Mouse (Mus musculus) brown adipose tissue, adult 24 weeks (tissue): ENCODE results near the gene Pdzrn4. TPM values are rescaled to one million over a fixed set of nuclear protein-coding genes. Genes with fewer than 3 reads are reported as not detected.

ENCODE experiments used
- H3K27ac ChIP-seq: fragments of 200-500 bp; replicated peaks from 2 replicates; pipeline ENCODE4 v1.5.1; 2012; ENCODE audit warnings: low read depth, mild to moderate bottlenecking, low read length
- H3K4me1 ChIP-seq: fragments of 200-500 bp; 2 replicates; pipeline ENCODE4 v1.6.1; 2012; ENCODE audit warnings: low read length, mixed read lengths; ENCODE audit not compliant: control insufficient read depth, insufficient read depth, insufficient read length
- H3K4me3 ChIP-seq: fragments of 200-500 bp; 2 replicates; pipeline ENCODE4 v1.5.1; 2012; ENCODE audit warnings: low read depth, mild to moderate bottlenecking, low read length, moderate library complexity; ENCODE audit not compliant: insufficient read depth
- polyA plus RNA-seq: library from polyadenylated mRNA; stranded (reverse); fragments of >200 nt; gene quantifications from 2 replicates; pipeline ENCODE4 v1.2.4, GENCODE M21; 2012; ENCODE audit not compliant: missing spikeins, insufficient read depth, insufficient read length

Gene Pdzrn4
- polyA plus RNA-seq, 1 experiment = not detected

DNA sequence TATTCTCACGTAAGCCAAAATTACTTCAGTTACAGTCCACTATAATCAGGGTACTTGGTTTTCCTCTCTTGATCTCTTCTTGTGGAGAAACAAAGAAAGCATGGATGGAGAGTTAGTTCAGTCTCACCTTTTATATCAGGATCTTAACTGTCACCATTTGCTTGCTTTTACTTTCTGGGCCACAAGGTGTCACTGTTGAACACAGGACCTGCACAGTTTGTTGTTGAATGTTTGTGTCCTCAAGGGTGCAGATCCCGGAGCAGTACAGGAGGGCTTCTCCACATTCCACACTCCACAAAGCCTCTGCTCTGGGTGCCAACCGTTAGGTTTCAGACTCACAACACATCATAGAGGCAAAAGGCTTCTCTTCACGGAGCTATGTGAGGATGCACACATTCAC, 130.1 kb downstream of the Pdzrn4 start:
- Histone ChIP-seq H3K4me1 (no peaks in the 10 kb centered on the region), H3K27ac (no peak overlapping the region), H3K4me3 (no peak overlapping the region)

DNA sequence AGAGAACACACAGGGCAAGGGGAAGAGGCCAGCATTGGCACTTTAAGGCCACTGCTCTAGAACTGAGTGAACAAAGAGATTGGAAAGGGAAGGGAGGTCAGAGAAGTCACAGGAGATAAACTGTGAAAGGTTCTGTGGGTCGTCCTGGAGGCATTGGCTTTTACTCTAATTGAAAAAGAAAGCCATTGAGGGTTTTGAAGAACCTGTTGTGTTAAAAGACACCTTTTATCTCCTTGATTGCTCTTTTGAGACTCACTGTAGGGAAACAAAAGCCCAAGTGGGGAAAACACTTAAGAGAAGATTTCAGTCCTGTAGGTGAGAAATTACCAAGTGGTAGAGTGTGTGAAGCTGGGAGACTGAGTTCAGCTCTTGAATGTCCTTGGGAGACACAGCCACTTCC, 146.6 kb downstream of the Pdzrn4 start:
- Histone ChIP-seq H3K4me1 (no peaks in the 10 kb centered on the region), H3K27ac (no peak overlapping the region), H3K4me3 (no peak overlapping the region)

DNA sequence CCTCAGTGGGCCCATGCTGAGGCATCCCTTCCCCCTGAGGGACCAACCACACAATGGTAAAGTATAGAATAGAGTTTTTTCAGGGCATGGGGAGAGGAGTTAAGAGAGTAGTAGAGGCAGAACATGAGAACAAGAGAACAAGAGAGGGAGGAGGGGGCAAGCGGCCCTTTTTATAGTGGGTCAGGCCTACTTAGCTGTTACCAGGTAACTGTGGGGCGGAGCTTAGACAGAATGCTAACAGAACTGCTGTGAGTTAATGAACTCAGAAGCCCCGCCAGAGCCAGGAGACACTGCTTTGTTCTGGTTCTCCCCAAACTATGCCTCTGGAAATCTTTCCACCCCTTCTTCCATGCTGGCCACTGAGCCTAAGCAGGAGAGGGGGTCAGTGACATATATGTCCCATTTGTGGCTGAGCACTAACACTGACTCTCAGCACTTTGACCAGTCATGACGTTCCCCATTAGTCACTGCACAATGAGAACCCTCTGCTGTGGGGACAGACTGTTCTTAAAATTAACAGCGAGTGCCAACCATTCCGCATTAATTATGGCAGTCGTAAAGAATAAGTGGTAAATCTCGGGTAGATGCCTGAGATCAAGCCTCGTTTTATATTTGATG, 150.7 kb downstream of the Pdzrn4 start:
- H3K4me3 ChIP-seq = no peak overlapping the region
- H3K4me1 ChIP-seq = no peaks in the 10 kb centered on the region
- no peak overlapping the region for H3K27ac ChIP-seq

DNA sequence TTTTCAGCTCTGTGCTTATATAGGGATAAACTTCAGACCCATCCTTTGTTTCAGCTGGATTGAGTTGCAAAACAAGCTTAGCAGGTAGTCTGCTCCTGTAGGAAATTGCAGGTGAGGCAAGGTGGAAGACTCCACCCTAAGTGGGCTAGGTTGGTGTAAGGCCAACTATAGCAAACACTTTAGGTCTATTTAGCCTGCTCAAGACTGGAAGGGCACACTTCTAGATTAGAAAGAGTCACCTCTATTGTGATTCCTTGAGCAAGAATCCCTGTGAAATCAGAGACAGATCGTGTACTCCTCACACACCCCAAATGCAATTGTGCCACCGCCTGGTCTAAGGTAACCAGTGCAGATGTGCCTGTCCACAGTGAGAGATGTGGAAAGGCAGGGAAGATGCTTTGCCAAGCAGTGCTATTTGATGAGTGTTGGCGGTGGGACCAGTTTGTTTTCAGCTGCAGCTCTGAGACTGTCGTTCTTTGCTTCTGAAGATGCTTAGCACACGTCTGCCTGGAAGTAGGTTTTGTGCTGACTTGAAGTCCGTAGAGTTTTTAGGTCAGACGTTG, 158.4 kb downstream of the Pdzrn4 start:
- Histone ChIP-seq H3K4me3 (no peak overlapping the region), H3K4me1 (no peaks in the 10 kb centered on the region), H3K27ac (no peak overlapping the region)

DNA sequence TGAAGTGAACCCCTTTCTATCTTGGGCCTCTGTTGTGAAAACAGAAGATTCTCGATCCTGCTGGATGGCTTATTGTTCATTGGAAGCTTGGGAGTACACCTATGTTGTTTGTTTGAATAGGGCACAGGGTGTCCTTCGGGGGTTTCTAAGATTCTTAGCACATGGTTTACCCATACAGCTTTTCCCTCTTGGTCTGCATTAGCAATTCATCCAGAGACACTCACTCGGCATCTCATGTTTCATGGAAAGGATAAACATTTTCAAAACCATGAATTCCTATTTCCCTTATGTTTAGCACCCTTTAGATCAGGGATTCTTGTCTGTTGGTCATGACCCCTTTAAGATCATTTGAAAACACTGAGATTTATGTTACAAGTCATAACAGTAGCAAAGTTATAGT, 159.0 kb downstream of the Pdzrn4 start:
- Histone ChIP-seq H3K27ac (no peak overlapping the region), H3K4me1 (no peaks in the 10 kb centered on the region), H3K4me3 (no peak overlapping the region)

DNA sequence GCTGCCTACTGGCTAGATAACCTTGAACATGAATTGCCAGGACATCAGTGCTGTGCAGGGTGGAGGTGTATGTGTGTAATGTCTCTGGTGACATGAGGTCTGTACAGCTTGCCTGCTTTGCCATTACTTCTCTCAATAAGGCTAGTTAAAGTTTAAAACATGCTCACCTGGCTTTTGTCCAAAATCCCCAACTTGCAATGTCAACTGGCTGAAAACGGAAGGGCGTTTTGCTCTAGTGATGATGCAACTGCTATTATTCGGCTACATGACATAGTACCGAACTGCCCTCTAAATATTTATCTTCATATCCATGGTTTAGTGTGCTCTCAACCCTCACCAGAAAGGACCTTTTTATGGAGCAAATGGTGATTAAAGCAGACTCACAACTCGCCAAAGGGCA, 161.9 kb downstream of the Pdzrn4 start:
- no peak overlapping the region for H3K4me3 ChIP-seq
- H3K27ac ChIP-seq = no peak overlapping the region
- no peaks in the 10 kb centered on the region for H3K4me1 ChIP-seq

DNA sequence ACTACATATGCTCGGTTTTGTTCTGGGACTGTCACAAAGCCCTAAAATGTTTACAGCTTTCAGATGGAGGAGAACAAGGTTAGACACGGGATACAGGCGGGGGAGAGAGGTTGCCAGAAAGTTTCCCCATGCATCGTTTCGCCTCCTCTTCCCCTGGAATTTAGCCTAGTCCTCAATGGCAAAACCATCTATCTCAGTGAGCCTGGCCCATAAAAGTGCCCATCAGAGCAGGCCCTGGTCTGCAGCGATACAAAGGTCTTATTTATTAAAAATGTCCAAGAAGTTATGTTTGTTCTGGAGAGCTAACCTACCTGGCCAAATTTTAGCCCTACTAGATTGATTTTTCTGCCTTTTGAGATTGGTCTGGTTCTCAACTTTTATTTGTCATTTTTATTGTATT, 165.5 kb downstream of the Pdzrn4 start:
- Histone ChIP-seq H3K4me1 (no peaks in the 10 kb centered on the region), H3K4me3 (no peak overlapping the region), H3K27ac (no peak overlapping the region)

DNA sequence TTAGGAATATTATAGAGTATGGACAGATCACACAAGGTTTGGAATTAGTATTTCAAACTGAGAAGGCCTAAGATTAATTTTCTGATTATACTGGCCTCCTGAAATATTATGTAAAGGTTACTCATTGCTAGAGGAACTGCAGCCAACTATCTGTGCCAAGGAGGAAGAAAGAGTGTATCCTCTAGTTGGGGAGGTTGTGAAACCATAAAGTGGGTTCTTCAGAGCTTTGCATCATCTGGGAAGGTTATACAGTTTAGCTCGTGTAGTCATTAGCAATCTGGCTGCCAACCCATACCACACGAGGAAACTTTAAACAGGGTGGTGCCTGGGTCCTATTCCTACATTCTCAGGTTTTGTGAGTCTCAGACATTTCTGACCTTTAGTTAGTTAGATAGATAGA, 166.9 kb downstream of the Pdzrn4 start:
- Histone ChIP-seq H3K27ac (no peak overlapping the region), H3K4me1 (no peaks in the 10 kb centered on the region), H3K4me3 (no peak overlapping the region)

DNA sequence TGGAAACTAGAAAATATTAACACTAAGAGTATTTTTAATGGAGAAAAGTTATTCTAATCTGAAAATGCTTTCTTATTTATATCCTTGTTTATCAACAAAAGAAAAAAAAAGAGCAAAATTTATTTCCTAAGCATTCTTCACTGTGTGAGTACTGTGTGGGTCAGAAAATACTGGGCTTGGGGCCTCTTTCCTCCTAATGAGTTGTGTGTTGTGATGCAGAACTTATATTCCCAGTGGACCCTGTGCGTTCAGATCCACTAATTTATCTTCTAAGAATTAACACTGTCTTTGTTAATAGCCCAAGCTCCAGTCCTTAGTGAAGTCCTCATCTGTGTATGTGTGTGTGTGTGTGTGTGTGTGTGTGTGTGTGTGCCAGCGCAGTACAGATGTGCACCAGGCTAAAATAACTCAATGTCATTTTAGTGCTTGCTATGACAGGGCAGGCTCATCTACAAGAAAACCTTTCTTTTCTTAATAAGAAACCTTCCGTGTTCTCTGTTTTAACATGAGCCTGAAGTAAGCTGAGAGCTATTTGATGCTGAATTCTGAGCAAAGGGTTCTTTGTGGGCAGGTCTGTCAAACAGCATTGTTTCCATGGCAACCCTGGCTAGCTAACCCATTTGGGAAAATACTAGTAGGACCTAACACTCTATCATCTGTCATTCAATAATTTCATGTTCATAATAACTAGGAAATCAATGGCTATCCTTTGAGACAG, 174.0 kb downstream of the Pdzrn4 start:
- no peak overlapping the region for H3K4me3 ChIP-seq
- no peaks in the 10 kb centered on the region for H3K4me1 ChIP-seq
- H3K27ac ChIP-seq = no peak overlapping the region

DNA sequence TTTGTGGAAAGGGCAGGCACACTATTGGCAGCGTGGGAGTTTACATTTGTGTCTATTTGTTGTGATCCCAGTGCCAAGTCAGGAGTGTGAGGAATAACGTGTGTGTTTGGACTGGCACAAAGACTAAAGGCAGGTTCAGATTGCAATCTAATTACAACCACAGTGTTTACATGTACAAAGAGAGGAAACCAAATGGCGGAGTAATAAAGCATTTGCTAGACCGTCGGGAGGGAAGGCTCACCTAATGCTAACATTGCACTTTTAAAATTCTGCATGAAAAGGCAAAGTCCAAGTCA, 174.5 kb downstream of the Pdzrn4 start:
- Histone ChIP-seq H3K27ac (no peak overlapping the region), H3K4me1 (no peaks in the 10 kb centered on the region), H3K4me3 (no peak overlapping the region)

DNA sequence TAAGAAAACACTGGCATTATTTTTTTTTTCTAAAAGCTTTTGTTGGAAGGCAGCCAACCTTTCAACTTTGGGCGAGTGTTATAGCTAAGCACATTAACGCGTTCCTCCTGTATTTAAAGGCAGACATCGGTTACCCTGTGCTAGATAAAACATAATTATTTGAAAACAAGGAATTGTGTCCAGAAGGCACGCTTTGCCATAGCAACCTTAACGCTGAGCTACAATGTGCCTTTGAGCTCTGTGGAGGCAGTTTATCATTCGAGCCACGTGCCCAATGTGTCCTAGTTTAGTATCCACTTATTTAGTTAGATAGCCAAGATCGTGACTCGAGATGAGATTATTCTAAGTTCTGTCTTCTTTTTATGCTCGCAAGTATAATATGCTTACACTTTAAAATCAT, 180.8 kb downstream of the Pdzrn4 start:
- Histone ChIP-seq H3K4me1 (no peaks in the 10 kb centered on the region), H3K27ac (no peak overlapping the region), H3K4me3 (no peak overlapping the region)

DNA sequence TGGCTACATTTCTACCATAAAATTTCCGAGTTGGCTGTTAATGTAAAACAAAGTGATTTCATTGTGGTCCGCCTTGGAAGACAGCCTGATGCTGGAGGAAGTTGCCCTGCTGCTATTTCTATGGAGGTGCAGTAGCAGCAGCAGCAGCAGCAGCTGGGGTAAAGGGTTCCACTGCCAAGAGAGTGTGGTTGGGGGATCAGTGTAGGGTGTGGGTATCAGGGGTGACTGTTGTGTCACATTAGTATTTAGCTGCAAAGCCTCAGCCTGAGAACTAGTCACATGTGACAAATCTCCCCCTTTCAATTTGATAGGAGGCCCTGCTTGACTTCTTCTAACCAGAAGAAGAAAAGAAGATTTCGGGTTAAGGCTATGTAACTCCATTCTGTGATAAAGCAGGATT, 183.5 kb downstream of the Pdzrn4 start:
- Histone ChIP-seq H3K4me1 (no peaks in the 10 kb centered on the region), H3K4me3 (no peak overlapping the region)

DNA sequence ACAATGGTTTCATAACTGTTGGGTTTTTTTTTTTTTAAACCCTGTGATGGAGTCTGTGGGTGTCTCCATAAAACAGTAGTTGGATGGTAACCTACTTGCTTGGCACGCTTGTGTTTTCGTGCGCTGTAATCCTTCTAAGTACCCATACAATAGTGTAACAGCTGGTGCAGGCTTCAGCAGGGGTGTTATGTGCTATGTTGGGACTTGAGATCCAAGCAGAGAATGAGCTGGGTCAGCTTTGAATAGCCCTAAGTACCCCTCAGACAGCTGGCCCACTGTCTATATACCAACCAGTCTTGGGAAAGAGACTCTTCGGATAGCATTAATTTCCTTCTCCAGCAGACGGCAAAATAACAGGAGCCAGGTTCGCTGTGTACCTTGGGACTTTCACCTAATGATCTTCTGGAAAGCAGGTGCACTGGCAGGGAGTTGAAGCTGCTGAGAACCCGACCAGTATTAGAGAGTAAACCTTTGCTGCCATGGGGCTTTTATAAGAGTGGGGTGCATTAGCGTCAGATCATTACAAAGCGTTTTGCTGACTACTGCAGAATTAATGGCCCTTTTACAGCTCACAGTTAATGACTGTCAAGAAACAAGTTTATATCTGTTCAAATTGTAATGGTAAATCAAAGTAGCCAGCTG, 184.2 kb downstream of the Pdzrn4 start:
- Histone ChIP-seq H3K4me1 (no peaks in the 10 kb centered on the region), H3K27ac (no peak overlapping the region), H3K4me3 (no peak overlapping the region)

More for the DNA sequence above, 183.5 kb downstream of the Pdzrn4 start:
- no peak overlapping the region for H3K27ac ChIP-seq

DNA sequence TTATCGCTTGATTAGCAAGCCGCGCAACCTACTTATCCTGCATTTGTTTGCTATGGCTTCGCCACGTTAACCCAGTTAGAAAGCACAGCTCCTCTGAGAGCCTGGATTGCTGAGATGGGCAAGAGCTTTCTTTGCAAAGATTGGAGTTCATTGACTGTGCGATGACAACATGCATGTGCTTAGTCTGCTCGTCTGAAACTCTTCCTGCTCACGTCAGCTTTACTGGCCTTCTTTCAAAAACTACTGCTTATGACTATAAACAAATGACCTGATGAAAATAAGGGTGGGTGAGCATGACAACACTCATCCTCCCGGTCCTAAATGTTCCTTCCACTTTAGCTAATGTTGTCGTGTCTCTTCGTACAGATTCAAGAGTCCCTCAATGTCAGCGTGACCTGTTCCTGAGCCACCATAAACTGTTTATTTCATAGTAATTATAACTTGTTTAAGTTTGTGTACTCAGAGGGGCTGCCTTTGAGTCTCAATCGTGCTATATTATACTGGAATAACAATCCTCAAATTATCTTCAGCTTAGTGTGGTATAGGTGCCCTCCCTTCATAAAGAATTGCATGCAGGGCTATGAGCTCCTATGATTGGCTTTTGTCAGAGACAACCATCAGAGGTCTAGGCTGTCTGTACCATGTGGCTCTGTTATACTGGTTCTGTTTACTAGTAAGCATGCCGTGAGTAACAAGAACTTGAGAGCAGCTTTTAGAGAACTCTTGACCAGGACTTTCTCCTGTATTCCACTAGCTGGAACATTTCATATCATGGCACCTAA, 187.9 kb downstream of the Pdzrn4 start:
- H3K4me3 ChIP-seq = no peak overlapping the region
- no peak overlapping the region for H3K27ac ChIP-seq
- H3K4me1 ChIP-seq = no peaks in the 10 kb centered on the region

DNA sequence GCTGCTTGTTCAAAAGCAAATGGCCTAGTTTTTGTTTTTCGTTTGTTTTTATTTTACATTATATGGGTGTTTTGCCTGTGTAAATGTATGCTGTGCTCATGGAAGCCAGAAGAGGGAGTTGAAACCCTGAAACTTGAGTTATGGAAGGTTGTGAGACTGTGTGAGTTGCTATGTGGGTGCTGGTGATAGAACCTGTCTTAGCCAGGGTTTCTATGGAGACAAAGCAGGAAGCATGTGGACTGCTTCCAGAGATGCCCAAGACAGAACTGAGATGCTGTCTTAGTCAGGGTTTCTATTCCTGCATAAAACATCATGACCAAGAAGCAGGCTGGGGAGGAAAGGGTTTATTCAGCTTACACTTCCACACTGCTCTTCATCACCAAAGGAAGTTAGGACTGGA, 190.8 kb downstream of the Pdzrn4 start:
- Histone ChIP-seq H3K4me1 (no peaks in the 10 kb centered on the region), H3K4me3 (no peak overlapping the region), H3K27ac (no peak overlapping the region)
